Mouse (Mus musculus) kidney, adult 9 months (tissue): Measurements from ENCODE around the gene Gm17334.
A peak's percentile ranks its signal among the peaks of the same experiment; 100 is the strongest.

Experiments
- DNase-seq: peaks from one replicate; pipeline ENCODE4 v3.0.0; 2022

Gm17334 gene

GRCm38 (mm10) chr11:53770125-53770791 is 2.7 kb downstream of the Gm17334 start:
- DNase-seq, result peak; percentile 68

GRCm38 (mm10) chr11:53769760-53770124 is 3.2 kb downstream of the Gm17334 start, which contains the start of gene Irf1:
Gene Irf1, plus strand, starts transcription at chr11:53770014.
- DNase-seq, result peak; percentile 92

GRCm38 (mm10) chr11:53769185-53769576 is 3.8 kb downstream of the Gm17334 start:
- DNase-seq, result no peak

- no peak for DNase-seq
These were observed 4.4 kb downstream of the Gm17334 start for GRCm38 (mm10) chr11:53768422-53769184.

- no peak for DNase-seq
These were observed 8.4 kb downstream of the Gm17334 start for GRCm38 (mm10) chr11:53764581-53764980.

- peak; percentile 93 for DNase-seq
These were observed 9.4 kb downstream of the Gm17334 start for GRCm38 (mm10) chr11:53763496-53764140.

- peak; percentile 96 for DNase-seq
These were observed 10.0 kb downstream of the Gm17334 start for GRCm38 (mm10) chr11:53762827-53763495.

GRCm38 (mm10) chr11:53762426-53762825 is 10.6 kb downstream of the Gm17334 start:
- DNase-seq, result no peak

GRCm38 (mm10) chr11:53761822-53762221 is 11.2 kb downstream of the Gm17334 start:
- DNase-seq, result peak; percentile 96

GRCm38 (mm10) chr11:53761284-53761683 is 11.7 kb downstream of the Gm17334 start:
- no peak for DNase-seq

GRCm38 (mm10) chr11:53759545-53760406 is 13.2 kb downstream of the Gm17334 start:
- DNase-seq, result no peak

- peak; percentile 61 for DNase-seq
These were observed 14.1 kb downstream of the Gm17334 start for GRCm38 (mm10) chr11:53758791-53759351.

GRCm38 (mm10) chr11:53758033-53758432 is 15.0 kb downstream of the Gm17334 start:
- DNase-seq, result peak; percentile 42

GRCm38 (mm10) chr11:53757612-53758011 is 15.4 kb downstream of the Gm17334 start:
- DNase-seq, result peak; percentile 43

- DNase-seq, result no peak
These were observed 17.9 kb downstream of the Gm17334 start for GRCm38 (mm10) chr11:53755011-53755595.

- DNase-seq, result no peak
These were observed 23.2 kb downstream of the Gm17334 start for GRCm38 (mm10) chr11:53749716-53750352.

GRCm38 (mm10) chr11:53749306-53749705 is 23.7 kb downstream of the Gm17334 start:
- no peak for DNase-seq

- DNase-seq, result no peak
These were observed 24.4 kb downstream of the Gm17334 start for GRCm38 (mm10) chr11:53748614-53749013.

- DNase-seq, result no peak
These were observed 25.0 kb downstream of the Gm17334 start for GRCm38 (mm10) chr11:53747985-53748384.

GRCm38 (mm10) chr11:53745260-53745659 is 27.7 kb downstream of the Gm17334 start:
- no peak for DNase-seq

- DNase-seq, result peak; percentile 30
These were observed 30.6 kb downstream of the Gm17334 start for GRCm38 (mm10) chr11:53742353-53742752.
